Mouse (Mus musculus): ENCODE results near the gene Cpsf4l. TPM values are rescaled to one million over a fixed set of nuclear protein-coding genes. Genes with fewer than 3 reads are reported as not detected.

The Cpsf4l gene
- polyA plus RNA-seq, 1 experiment from 2014 or later = 0.24 TPM

- peak within 1 kb of the TSS; percentile 85 for H3K4me2 ChIP-seq
- H3K9ac ChIP-seq = peak within 1 kb of the TSS; percentile 97
- H3K36me3 ChIP-seq = peaks cover 32% of the 10 kb centered on the region
- H3K9me3 ChIP-seq = no peaks in the 10 kb centered on the region
- peaks cover 25% of the 10 kb centered on the region for H3K4me1 ChIP-seq
- H3K4me3 ChIP-seq = peak within 1 kb of the TSS; percentile 91
- H3K27me3 ChIP-seq (replicated peaks) = no peaks in the 10 kb centered on the region
- H3K27ac ChIP-seq (replicated peaks) = peak within 1 kb of the TSS; percentile 85
- under 1% methylated on average over 83 of the region's 91 CpGs for WGBS
- ATAC-seq (ENCODE audit: extremely low read depth, insufficient number of reproducible peaks, low FRiP score, low TSS enrichment) = peak; percentile 58; the same call in 1 of the 2 replicates
Observed at GRCm38 (mm10) chr11:113649353-113650210, 60.2 kb downstream of the Cpsf4l start, which contains the start of gene Slc39a11. Gene Slc39a11 (minus strand): TSS chr11:113650079.

GRCm38 (mm10) chr11:113648690-113649352 is 61.0 kb downstream of the Cpsf4l start, which contains the start of gene Cog1:
Gene Cog1 (plus strand): TSS chr11:113649169.
- H3K27ac ChIP-seq (replicated peaks) = peak within 1 kb of the TSS; percentile 85
- H3K9ac ChIP-seq = peak within 1 kb of the TSS; percentile 97
- no peaks in the 10 kb centered on the region for H3K27me3 ChIP-seq (replicated peaks)
- ATAC-seq (ENCODE audit: extremely low read depth, insufficient number of reproducible peaks, low FRiP score, low TSS enrichment) = no peak
- H3K4me3 ChIP-seq = peak within 1 kb of the TSS; percentile 91
- H3K4me2 ChIP-seq = peak within 1 kb of the TSS; percentile 85
- peaks cover 25% of the 10 kb centered on the region for H3K4me1 ChIP-seq
- 41% methylated on average over 26 of the region's 26 CpGs for WGBS
- H3K36me3 ChIP-seq = peaks cover 24% of the 10 kb centered on the region
- no peaks in the 10 kb centered on the region for H3K9me3 ChIP-seq

Other genes starting within 250 kb of the Cpsf4l start
- gene Sstr2, start 90.7 kb downstream of the Cpsf4l start, polyA plus RNA-seq (2015; fragmentation: Nextera tagmentation; extraction: Ambion mirVana) = 0.39 and 0.45 TPM in 2 replicates
- 15.5 and 16.6 TPM in 2 replicates for gene Cog1, start 60.8 kb downstream of the Cpsf4l start, polyA plus RNA-seq (2015; fragmentation: Nextera tagmentation; extraction: Ambion mirVana)
- gene Slc39a11, start 59.9 kb downstream of the Cpsf4l start, polyA plus RNA-seq (2015; fragmentation: Nextera tagmentation; extraction: Ambion mirVana) = 15.2 and 16.8 TPM in 2 replicates
- 43.9 and 46.5 TPM in 2 replicates for gene Fam104a, start 25.9 kb downstream of the Cpsf4l start, polyA plus RNA-seq (2015; fragmentation: Nextera tagmentation; extraction: Ambion mirVana)
- gene D11Wsu47e, start 25.6 kb downstream of the Cpsf4l start, polyA plus RNA-seq (2015; fragmentation: Nextera tagmentation; extraction: Ambion mirVana) = 15.1 and 16.0 TPM in 2 replicates
- gene Cdc42ep4, start 41.9 kb upstream of the Cpsf4l start, polyA plus RNA-seq (2015; fragmentation: Nextera tagmentation; extraction: Ambion mirVana) = 24.0 and 26.1 TPM in 2 replicates

Data from heart, embryonic 13.5 days (tissue).